Mouse (Mus musculus) neutrophil, adult 5-6 weeks (primary cell): ENCODE results near the gene Plcg2. TPM values are rescaled to one million over a fixed set of nuclear protein-coding genes. Genes with fewer than 3 reads are reported as not detected.

Experiments
- ATAC-seq: fragments of 151-379, 151-347 bp; 2 replicates; pipeline ENCODE4 v1.8.0; 2017; ENCODE audit warnings: mild to moderate bottlenecking, moderate TSS enrichment; ENCODE audit not compliant: insufficient number of reproducible peaks, poor library complexity, low FRiP score, severe bottlenecking; ENCODE audit errors: extremely low read depth
- total RNA-seq: library from RNA; stranded (forward); fragments of 200-1000 nt; gene quantifications from 2 replicates; pipeline ENCODE4 v1.2.3, GENCODE M21; 2017

The Plcg2 gene
- total RNA-seq, 1 experiment from 2014 or later, result 238 TPM

DNA sequence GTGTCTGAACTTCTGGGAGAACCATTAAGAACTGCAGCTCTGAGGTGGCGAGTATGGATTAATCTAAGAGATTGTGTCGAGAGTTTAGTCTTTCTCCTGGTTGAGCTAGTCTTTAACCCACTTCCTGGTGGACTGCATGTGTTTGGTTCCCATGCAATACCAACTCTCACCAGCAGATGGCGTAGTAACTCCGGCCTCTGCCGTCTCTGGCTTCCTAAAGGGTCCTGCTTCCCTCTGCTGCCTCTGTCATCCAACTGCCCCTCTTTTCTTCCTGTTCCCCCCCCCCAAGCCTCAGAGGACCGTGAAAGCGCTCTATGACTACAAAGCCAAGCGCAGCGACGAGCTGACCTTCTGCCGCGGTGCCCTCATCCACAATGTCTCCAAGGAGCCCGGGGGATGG lies 102.7 kb downstream of the Plcg2 start:
- ATAC-seq, result no peak

DNA sequence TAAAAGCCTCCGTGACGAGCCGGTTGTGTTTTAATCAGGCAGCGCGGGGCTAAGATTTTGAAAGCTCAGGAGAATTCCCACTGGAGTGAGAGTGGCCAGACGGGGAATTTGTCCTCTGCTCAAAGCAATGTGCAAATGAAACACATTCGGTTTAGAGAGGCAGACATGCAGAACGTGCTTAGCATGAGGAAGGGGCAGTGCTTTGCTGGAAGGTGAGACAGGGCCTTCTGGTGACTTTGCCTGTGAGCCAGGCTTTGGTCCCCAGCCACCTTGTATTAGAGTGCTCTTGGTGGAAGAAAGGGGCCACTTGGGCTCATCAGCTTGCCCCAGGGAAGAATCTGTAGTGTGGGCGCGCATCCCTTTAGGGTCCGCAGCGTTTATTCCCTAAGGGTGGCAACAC lies 106.0 kb downstream of the Plcg2 start:
- no peak for ATAC-seq

DNA sequence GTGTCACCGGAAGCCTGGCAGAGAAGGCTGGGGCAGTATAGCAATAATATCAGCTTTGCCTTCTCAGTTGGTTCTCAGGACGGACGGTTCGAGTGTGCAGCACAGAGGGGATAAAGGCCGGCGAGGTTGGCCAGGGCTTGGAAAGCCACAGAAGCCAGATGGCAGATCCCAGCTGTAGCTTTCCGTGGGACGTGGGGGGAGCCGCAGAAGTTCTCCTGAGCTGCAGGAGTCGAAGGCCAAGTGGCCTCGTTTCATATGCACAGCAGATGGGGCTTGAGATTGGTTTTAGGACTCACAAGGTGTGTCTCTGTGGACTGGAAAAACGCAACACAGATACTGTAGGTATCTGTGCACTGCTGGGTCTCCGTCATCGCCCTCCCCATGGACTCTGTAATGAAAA lies 106.6 kb downstream of the Plcg2 start:
- no peak for ATAC-seq

DNA sequence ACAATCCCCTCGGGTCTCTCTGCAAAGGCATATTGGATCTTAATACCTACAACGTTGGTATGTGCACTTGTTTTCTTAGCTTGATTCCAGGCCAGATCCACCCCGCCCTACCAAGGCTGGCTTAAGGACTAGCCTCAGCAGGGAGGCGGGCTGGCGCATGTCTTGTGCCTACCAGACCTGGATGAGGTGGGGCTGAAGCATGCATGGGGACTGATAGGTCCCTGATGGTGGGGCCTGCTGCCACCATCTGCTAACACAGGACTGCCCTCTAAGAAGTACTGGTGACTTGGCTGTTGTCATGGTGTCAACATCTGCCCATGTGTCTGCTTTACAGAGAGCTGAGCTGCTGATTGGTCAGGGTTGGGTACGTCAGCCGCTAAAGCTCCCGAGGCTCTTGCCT lies 107.1 kb downstream of the Plcg2 start:
- no peak for ATAC-seq

DNA sequence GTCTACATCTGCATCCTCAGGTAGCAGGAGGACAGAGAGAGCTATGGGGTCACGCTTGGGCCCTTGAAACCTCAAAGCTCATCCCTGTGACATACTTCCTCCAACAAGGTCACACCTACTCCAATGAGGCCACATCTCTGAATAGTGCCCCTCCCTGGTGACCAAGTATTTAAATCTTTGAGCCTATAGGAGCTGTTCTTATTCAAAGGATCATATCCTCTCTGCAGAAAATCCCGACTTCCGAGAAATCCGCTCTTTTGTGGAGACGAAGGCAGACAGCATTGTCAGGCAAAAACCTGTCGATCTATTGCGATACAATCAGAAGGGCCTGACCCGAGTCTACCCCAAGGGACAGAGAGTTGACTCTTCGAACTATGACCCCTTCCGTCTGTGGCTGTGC lies 112.4 kb downstream of the Plcg2 start:
- ATAC-seq, result no peak

DNA sequence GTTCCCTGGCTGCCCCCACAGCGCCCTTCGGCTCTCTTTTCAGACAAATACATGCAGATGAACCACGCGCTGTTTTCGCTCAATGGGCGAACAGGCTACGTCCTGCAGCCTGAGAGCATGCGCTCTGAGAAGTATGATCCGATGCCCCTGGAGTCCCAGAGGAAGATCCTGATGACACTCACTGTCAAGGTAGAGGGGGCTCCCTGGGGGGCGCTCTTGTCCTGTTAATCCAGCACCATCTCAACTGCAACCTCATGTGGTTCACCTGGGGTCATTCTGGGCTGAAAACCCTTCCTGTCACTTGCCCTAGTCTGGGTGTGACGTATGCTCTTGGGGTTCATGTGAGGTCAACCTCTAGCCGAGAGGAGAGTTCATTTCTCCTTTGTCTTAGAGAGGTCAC lies 114.8 kb downstream of the Plcg2 start:
- ATAC-seq, result no peak

DNA sequence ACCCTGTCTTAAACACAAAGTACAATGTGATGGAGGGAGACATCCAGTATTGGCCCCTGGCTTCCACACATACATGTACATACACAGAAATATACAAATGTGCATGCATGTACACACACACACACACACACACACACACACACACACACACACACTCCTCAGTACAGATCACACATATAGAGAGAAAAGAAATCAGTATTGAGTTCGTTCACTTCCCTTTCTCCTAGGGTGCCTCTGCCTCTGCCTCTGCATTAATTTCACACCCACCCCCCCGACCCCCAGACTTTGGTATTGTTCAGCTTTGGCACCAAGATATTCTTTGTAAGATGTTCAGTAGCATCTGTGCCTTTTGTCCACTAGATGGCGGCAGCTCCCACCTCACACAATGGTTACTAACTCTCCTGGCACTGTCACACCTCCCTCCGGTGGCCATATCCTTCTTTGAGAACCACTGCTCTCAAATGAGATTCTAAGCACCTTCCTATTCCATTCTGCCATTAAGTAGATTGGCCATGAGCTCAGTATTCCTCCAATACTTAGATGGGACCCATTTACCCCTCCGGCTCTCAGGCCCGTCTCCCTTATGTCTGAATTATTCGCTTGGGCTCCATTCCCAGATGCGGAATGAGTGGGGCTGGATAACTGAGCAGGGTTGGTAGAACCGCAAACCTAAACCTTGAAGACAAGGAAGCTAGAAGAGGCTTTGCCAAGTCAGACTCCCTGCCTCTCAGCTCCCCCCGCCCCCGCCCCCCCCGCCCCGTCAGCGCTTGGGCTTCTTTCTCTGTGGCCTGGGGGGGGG lies 128.1 kb downstream of the Plcg2 start:
- peak; percentile 44; the same call in 1 of the 2 replicates for ATAC-seq

DNA sequence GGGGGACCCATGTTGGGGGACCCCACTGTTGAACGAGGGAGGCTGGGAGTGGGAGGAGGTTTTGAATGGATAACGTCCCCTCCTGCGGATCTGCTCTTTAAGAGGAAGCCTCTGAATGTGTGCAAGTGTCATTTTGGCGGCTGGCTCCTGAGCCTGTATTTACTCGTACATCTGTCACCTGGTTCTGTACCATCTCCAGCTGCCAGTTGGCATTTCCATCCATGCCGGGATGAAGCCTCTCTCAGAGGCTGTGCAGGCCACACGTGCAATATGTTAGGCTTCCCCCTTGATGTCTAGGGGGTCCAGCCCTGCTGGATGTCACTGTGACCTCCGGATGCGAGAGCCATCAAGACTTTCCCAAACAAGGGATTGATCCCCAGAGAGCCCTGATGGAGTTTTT lies 129.0 kb downstream of the Plcg2 start:
- ATAC-seq, result no peak

DNA sequence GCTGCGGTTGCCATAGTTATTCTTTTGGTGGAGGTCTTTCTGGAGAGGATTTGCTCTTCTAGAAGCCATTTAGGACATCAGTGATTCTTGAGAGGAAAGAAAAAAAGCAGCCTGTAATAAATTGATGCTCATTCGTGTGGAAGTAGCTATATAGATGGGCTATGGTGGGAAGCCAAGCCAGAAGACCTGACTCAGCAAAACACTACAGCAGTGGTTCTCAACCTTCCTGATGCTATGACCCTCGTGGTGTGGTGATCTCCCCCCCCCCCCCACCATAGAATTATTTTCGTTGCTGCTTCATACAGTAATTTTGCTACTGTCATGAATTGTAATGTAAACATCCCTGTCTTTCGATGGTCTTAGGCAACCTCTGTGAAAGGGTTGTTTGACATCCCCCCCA lies 134.4 kb downstream of the Plcg2 start:
- no peak for ATAC-seq

DNA sequence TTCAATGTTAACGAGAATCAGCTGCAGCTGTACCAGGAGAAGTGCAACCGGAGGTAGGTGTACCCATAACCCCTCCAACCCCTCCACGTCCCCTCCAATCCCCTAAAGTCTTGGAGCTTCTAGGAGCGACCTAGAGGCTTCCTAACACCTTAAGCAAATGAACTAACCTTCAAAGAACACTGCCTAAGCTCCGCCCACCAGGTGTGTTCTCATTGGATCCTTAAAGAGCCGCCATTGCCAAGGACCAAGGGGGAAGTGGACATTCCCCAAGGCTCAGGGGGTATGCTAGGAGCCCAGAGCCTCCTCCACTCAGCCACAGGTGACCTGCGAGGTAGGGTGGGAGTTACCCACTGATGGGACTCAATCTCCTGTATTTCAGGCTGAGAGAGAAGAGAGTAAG lies 136.3 kb downstream of the Plcg2 start:
- ATAC-seq, result no peak

DNA sequence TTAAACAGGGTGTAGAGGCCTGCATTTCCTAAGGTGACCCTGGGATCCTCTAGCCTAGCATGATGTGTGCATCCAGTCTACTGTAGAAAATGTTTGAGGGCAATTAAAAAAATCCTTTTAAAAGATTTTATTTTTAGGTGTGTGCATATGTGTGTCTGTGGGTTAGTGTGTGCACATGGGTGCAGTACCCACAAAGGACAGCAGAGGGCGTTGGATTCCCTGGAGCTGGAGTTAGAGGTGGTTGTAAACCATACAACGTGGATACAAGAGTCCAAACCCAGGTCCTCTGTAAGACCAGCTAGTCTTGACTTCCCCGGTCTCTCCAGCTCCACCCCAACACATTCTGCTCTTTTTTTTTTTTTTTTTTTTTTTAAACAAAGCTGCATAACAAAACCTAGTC lies 139.4 kb downstream of the Plcg2 start:
- ATAC-seq, result no peak

DNA sequence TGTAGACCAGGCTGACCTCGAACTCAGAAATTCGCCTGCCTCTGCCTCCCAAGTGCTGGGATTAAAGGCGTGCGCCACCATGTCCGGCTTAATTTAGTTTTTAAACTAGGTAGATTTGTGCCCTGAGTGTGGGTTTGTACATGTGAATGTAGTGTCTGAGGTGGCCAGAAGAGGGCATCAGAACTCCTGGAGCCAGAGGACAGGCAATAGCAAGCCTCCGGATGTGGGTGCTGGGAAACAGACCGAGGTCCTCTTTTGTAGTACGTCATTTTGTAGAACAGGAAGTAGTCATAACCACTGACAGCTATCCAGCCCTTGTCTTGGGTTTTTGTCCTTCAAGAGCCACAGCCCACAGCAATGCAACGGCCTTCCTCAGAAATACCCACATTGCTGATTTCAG lies 141.5 kb downstream of the Plcg2 start:
- no peak for ATAC-seq

DNA sequence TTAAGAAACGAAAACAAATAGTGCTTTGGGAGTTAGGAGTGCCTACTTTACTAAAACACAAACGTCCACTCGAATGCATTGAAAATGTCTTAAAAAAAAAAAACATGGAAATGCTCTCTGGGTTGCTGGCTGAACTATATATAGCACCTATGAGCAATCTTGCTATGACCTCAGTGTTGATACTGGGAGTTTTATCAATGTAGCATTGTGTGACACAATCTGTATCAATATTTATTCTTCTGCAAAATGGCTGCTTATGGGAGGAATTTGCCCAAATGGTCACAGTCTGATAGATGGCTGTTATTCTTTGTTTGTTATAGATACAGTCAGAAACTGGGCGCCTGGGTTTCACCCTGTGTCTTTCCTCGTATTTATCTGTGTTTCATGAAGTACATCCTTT lies 147.4 kb downstream of the Plcg2 start:
- ATAC-seq, result no peak

DNA sequence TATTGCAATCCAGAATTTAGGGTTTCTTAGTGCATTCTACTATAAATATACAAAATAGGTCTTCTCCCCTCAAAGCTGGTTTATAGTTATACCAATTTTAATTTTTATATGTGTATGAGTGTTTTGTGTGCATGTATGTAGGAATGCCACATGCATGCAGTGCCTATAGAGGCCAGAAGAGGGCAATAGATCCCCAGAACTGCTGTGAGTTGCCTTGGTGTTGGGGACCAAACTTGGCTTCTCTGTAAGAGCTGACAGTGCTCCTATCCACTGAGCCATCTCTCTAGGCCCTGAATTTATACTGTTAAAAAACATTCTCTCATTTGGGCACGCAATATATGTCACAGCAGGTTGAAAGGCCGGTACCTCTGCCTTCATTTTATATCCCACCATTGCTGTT lies 147.9 kb downstream of the Plcg2 start:
- no peak for ATAC-seq

DNA sequence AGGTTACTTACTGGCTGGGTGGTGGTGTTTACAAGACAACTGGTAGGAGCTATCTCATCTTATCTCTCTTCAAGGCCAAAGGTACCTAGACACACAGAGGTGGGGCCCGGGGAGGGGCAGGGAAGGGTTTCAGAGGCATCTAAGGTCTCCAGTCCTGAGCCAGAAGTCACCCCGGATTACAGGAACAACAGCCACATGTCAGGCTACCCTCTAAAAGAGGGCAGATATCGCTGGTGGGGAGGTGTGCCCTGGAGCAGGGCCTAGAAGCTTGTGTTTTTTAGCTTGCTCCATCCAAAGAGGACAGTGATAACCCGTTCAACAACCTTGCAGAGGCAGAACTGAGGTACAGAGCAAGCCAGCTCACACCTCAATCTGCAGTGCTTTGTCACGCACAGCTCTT lies 148.3 kb downstream of the Plcg2 start:
- no peak for ATAC-seq

DNA sequence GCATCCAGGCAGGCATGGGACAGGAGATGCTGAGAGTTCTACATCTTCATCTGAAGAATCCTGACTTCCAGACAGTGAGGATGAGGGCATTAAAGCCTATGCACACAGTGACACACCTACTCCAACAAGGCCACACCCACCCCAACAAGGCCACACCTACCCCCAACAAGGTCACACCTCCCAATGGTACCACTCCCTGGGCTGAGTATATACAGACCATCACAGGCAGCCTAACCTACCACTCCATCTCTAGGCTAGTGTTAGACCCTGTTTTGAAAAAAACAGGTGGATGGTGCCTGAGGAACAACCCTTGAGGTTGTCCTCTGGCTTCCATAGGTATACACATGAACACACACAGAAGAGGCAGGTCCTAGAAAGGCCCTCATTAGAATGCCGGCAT lies 154.2 kb downstream of the Plcg2 start:
- ATAC-seq, result no peak

DNA sequence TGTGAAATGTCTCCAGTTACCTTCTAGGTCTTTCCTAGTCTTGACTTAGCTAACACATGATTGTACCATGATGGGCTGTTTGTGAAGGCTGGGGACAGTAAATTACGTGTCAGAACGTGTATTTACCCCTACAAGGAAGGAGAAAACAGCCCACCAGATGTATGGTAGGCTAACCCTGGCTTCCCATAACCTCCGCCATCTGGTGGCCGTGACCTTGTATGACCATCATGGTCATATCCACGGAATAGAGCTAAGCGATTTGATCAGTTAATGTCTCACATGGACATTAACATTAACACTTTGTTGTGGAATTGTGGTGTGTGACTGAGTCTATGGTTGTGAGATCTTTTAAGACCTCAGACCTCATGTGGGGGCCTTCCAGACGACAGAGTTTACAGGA lies 160.9 kb downstream of the Plcg2 start:
- no peak for ATAC-seq

DNA sequence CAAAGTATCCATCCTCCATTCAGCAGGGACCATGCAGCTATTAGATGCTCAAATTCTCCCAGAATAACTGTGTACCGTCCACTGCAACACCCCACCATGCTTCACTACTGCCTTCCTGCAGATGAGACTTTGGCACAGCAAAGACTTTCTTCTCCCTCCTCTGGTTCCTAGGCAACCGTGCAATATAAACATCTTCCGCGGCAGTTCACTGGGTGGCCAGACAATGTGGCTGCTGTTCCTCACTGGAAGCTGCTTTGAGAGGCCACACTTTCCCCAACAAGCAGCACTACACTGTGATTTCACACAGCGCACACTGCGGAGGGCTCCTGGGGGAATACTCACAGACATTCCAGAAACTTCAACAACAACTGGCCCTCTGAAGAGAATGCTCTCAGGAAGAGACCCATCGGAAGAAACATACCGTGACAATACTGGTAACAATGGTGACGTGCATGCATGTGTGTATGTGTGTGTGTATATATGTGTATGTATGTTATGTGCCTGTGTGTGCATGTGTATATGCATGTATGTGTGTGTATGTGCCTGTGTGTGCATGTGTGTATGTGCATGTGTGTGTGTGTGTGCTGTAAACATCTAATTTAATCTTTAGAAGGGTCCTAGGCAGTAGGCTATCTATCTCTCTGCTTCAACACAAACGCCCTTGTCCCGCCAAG lies 162.4 kb downstream of the Plcg2 start:
- ATAC-seq, result no peak

DNA sequence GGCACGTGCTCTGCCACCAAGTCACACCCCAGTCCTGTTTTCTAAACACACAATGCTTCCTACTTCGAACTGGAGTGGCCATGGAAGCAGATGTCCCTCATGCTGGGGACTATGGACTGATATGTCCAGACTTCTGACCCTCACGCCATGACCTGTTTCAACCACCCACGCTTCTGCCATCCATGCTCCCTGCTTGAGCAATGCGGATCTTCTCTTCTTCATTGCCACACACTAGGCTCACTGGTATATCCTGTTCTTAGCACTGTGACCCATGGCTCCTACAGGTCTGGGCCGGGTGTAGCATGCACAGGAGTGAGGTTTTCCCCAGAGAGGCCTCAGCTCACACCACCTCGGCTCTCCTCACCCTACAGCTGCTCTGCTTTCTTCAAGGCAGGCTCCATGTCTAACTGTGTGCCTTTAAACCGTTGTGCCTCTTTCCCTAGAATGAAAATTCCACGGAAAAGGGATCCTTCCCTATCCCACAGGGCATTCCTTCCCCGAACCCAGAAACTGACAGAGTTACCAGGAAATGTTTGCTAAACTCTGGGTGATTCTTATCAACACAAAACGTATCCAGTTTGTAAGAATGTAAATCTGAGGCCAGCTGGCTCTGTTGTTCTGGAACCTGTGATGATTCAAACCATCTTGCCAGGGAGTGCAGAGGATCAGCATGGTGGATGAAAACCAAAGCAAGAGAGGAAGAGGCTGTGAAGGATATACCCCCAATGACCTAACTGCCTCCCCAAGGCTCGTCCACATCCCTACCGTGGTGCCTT lies 169.4 kb downstream of the Plcg2 start:
- ATAC-seq, result no peak

DNA sequence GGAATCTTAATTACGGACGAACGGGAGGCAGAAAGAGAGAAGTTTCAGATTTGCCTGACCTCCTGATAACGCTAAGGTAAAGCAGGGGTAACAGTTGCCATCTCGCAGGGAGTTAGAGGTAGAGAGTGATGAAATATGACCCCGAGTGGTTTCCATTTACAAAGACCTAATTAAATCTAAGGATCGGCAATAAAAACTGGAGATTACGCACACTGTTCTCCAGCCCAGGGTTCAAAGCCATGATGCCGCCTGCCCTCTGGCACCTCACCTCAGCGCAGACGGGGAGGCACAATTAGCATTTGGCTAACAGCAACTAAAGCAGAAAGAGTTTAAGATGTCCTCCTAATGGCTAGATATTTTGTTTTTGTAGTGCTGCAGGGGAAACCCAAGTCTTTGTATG lies 172.4 kb downstream of the Plcg2 start:
- no peak for ATAC-seq
